Mouse (Mus musculus) hindbrain, embryonic 11.5 days (tissue): Measurements from ENCODE around the gene Nt5c2. TPM values are rescaled to one million over a fixed set of nuclear protein-coding genes. Genes with fewer than 3 reads are reported as not detected.
A peak's percentile ranks its signal among the peaks of the same experiment; 100 is the strongest.

Experiments
- ATAC-seq: fragments of 200-750 bp; cut with Nextera tagmentation; 2 replicates; pipeline ENCODE4 v1.8.0; 2017; ENCODE audit warnings: mild to moderate bottlenecking, moderate TSS enrichment, moderate library complexity; ENCODE audit not compliant: low FRiP score
- DNase-seq: peaks from one replicate; pipeline ENCODE4 v3.0.0-alpha.2; 2015; ENCODE audit warnings: low spot score
- H3K27ac ChIP-seq: fragments of 300-500 bp; sonication (generic); 2 replicates; pipeline ENCODE4 v1.5.1; 2014; ENCODE audit warnings: mild to moderate bottlenecking, low read depth, low read length
- H3K27me3 ChIP-seq: fragments of 300-500 bp; sonication (generic); 2 replicates; pipeline ENCODE4 v1.6.1; 2014; ENCODE audit warnings: mild to moderate bottlenecking, low read length, moderate library complexity, mixed read lengths; ENCODE audit not compliant: control insufficient read depth, insufficient read depth
- H3K36me3 ChIP-seq: fragments of 300-500 bp; sonication (generic); 2 replicates; pipeline ENCODE4 v1.6.1; 2014; ENCODE audit warnings: mild to moderate bottlenecking, low read length, moderate library complexity, mixed read lengths; ENCODE audit not compliant: control insufficient read depth, insufficient read depth
- H3K4me1 ChIP-seq: fragments of 300-500 bp; sonication (generic); replicated peaks from 2 replicates; pipeline ENCODE4 v1.6.1; 2014; ENCODE audit warnings: low read length, mixed read lengths; ENCODE audit not compliant: control insufficient read depth, insufficient read depth
- H3K4me2 ChIP-seq: fragments of 300-500 bp; sonication (generic); replicated peaks from 2 replicates; pipeline ENCODE4 v1.6.1; 2014; ENCODE audit warnings: mild to moderate bottlenecking, low read depth, low read length
- H3K4me3 ChIP-seq: fragments of 300-500 bp; sonication (generic); 2 replicates; pipeline ENCODE4 v1.5.1; 2014; ENCODE audit warnings: low read depth, low read length
- H3K9ac ChIP-seq: fragments of 300-500 bp; sonication (generic); 2 replicates; pipeline ENCODE4 v1.6.1; 2014; ENCODE audit warnings: low read depth, low read length
- H3K9me3 ChIP-seq: fragments of 300-500 bp; sonication (generic); 2 replicates; pipeline ENCODE4 v1.6.1; 2016; ENCODE audit warnings: low read length; ENCODE audit not compliant: control insufficient read depth
- WGBS: fragments of 180-500 bp; shearing (Covaris S2); extraction: QIAGEN DNeasy Blood & Tissue Kit; methylation state at CpG from one replicate; pipeline ENCODE4 v1.1.7; 2014; 5-methylcytosine and 5-hydroxymethylcytosine counted together
- polyA plus RNA-seq: library from polyadenylated mRNA; unstranded; fragments of >200 nt; fragmentation: Nextera tagmentation; extraction: Ambion mirVana; gene quantifications from 2 replicates; pipeline ENCODE4 v1.2.1, GENCODE M21; 2014

Nt5c2 gene
- polyA plus RNA-seq, 1 experiment from 2014 or later: 90.6 TPM

GRCm38 (mm10) chr19:46856232-46856631 lies 158.7 kb downstream of the Nt5c2 start:
- H3K27ac ChIP-seq: 0 out of 2 replicates have a peak overlapping the region, but pooled peaks have one; percentile 47
- H3K9ac ChIP-seq: no peak overlapping the region
- H3K9me3 ChIP-seq: no peaks in the 10 kb centered on the region
- H3K27me3 ChIP-seq: no peaks in the 10 kb centered on the region
- no peak for ATAC-seq
- H3K4me1 ChIP-seq: 0 out of 2 replicates have a peak, but pooled peaks cover 2% of the 10 kb centered on the region
- DNase-seq: no peak
- no peaks in the 10 kb centered on the region for H3K36me3 ChIP-seq
- no peak overlapping the region for H3K4me3 ChIP-seq
- 0 out of 2 replicates have a peak overlapping the region, but pooled peaks have one; percentile 3 for H3K4me2 ChIP-seq
- 57% methylated on average over 6 of the region's 6 CpGs for WGBS

- no peak for ATAC-seq
- WGBS: 86% methylated on average over 9 of the region's 9 CpGs
Measured at GRCm38 (mm10) chr19:46849443-46849997, 165.4 kb downstream of the Nt5c2 start.

GRCm38 (mm10) chr19:46848381-46849268 lies 166.3 kb downstream of the Nt5c2 start:
- WGBS: 81% methylated on average over 14 of the region's 14 CpGs
- Histone ChIP-seq H3K4me2 (no peak overlapping the region), H3K9me3 (no peaks in the 10 kb centered on the region), H3K9ac (no peak overlapping the region), H3K4me1 (no peaks in the 10 kb centered on the region), H3K27ac (no peak overlapping the region), H3K36me3 (no peaks in the 10 kb centered on the region), H3K27me3 (no peaks in the 10 kb centered on the region), H3K4me3 (no peak overlapping the region)
- DNase-seq: no peak
- no peak for ATAC-seq

More at GRCm38 (mm10) chr19:46849443-46849997, 165.4 kb downstream of the Nt5c2 start:
- no peak overlapping the region for H3K4me3 ChIP-seq
- H3K4me1 ChIP-seq: no peaks in the 10 kb centered on the region
- no peaks in the 10 kb centered on the region for H3K36me3 ChIP-seq
- H3K27ac ChIP-seq: no peak overlapping the region
- no peak for DNase-seq
- no peak overlapping the region for H3K9ac ChIP-seq
- no peaks in the 10 kb centered on the region for H3K9me3 ChIP-seq
- H3K27me3 ChIP-seq: no peaks in the 10 kb centered on the region
- no peak overlapping the region for H3K4me2 ChIP-seq

- Histone ChIP-seq H3K36me3 (no peaks in the 10 kb centered on the region), H3K4me1 (no peaks in the 10 kb centered on the region), H3K9me3 (no peaks in the 10 kb centered on the region), H3K4me2 (no peak overlapping the region), H3K27ac (no peak overlapping the region), H3K4me3 (no peak overlapping the region), H3K27me3 (no peaks in the 10 kb centered on the region), H3K9ac (no peak overlapping the region)
- WGBS: 85% methylated on average over 5 of the region's 5 CpGs
- ATAC-seq (no peak), DNase-seq (no peak)
Measured at GRCm38 (mm10) chr19:46846459-46846858, 168.5 kb downstream of the Nt5c2 start.

- Histone ChIP-seq H3K4me1 (no peaks in the 10 kb centered on the region), H3K4me3 (no peak overlapping the region), H3K9ac (no peak overlapping the region), H3K4me2 (no peak overlapping the region), H3K36me3 (no peaks in the 10 kb centered on the region), H3K27me3 (no peaks in the 10 kb centered on the region), H3K9me3 (no peaks in the 10 kb centered on the region), H3K27ac (no peak overlapping the region)
- 86% methylated on average over 7 of the region's 7 CpGs for WGBS
- no peak for ATAC-seq
- DNase-seq: no peak
Measured at GRCm38 (mm10) chr19:46846056-46846455, 168.9 kb downstream of the Nt5c2 start.

- no peaks in the 10 kb centered on the region for H3K9me3 ChIP-seq
- no peak overlapping the region for H3K27ac ChIP-seq
- no peaks in the 10 kb centered on the region for H3K27me3 ChIP-seq
- H3K4me2 ChIP-seq: no peak overlapping the region
- ATAC-seq: no peak
- no peaks in the 10 kb centered on the region for H3K36me3 ChIP-seq
- no peak for DNase-seq
- 93% methylated on average over 2 of the region's 2 CpGs for WGBS
- H3K9ac ChIP-seq: no peak overlapping the region
- no peak overlapping the region for H3K4me3 ChIP-seq
- H3K4me1 ChIP-seq: no peaks in the 10 kb centered on the region
Measured at GRCm38 (mm10) chr19:46843030-46843429, 171.9 kb downstream of the Nt5c2 start.

- Histone ChIP-seq H3K27me3 (no peaks in the 10 kb centered on the region), H3K36me3 (no peaks in the 10 kb centered on the region), H3K4me2 (no peak overlapping the region), H3K4me1 (no peaks in the 10 kb centered on the region; the same call in 1 of the 2 replicates), H3K9ac (no peak overlapping the region), H3K4me3 (no peak overlapping the region), H3K27ac (no peak overlapping the region), H3K9me3 (no peaks in the 10 kb centered on the region)
- no peak for ATAC-seq
- 87% methylated on average over 4 of the region's 4 CpGs for WGBS
- DNase-seq: no peak
Measured at GRCm38 (mm10) chr19:46841016-46841415, 173.9 kb downstream of the Nt5c2 start.

- H3K9ac ChIP-seq: no peak overlapping the region
Measured at GRCm38 (mm10) chr19:46837290-46838079, 177.5 kb downstream of the Nt5c2 start.

More at GRCm38 (mm10) chr19:46837290-46838079, 177.5 kb downstream of the Nt5c2 start:
- H3K4me3 ChIP-seq: no peak overlapping the region
- 95% methylated on average over 11 of the region's 11 CpGs for WGBS
- no peaks in the 10 kb centered on the region for H3K27me3 ChIP-seq
- no peaks in the 10 kb centered on the region for H3K9me3 ChIP-seq
- no peaks in the 10 kb centered on the region; the same call in 1 of the 2 replicates for H3K4me1 ChIP-seq
- H3K36me3 ChIP-seq: no peaks in the 10 kb centered on the region
- no peak overlapping the region for H3K4me2 ChIP-seq
- H3K27ac ChIP-seq: no peak overlapping the region
- DNase-seq: no peak
- ATAC-seq: no peak
